Mouse (Mus musculus) hindbrain, postnatal 0 days (tissue): ENCODE results near the gene Vcl. TPM values are rescaled to one million over a fixed set of nuclear protein-coding genes. Genes with fewer than 3 reads are reported as not detected.

ENCODE experiments used
- ATAC-seq: fragments of 200-750 bp; cut with Nextera tagmentation; 2 replicates; pipeline ENCODE4 v1.8.0; 2017; ENCODE audit warnings: mild to moderate bottlenecking, moderate TSS enrichment, moderate library complexity
- DNase-seq: peaks from one replicate; pipeline ENCODE4 v3.0.0-alpha.2; 2015; ENCODE audit warnings: low spot score
- H3K27ac ChIP-seq: fragments of 300-500 bp; sonication (generic); 2 replicates; pipeline ENCODE4 v1.5.1; 2014; ENCODE audit warnings: mild to moderate bottlenecking
- H3K27me3 ChIP-seq: fragments of 300-500 bp; sonication (generic); 2 replicates; pipeline ENCODE4 v1.6.1; 2014; ENCODE audit warnings: low read length, mixed read lengths; ENCODE audit not compliant: insufficient read depth
- H3K36me3 ChIP-seq: fragments of 300-500 bp; sonication (generic); 2 replicates; pipeline ENCODE4 v1.6.1; 2014; ENCODE audit warnings: low read length, mixed read lengths; ENCODE audit not compliant: insufficient read depth
- H3K4me1 ChIP-seq: fragments of 300-500 bp; sonication (generic); 2 replicates; pipeline ENCODE4 v1.6.1; 2014; ENCODE audit warnings: antibody characterized with exemption, low read length, mixed read lengths; ENCODE audit not compliant: insufficient read depth
- H3K4me2 ChIP-seq: fragments of 300-500 bp; sonication (generic); 2 replicates; pipeline ENCODE4 v1.6.1; 2014; ENCODE audit warnings: low read depth, mild to moderate bottlenecking, low read length, moderate library complexity, mixed read lengths
- H3K4me3 ChIP-seq: fragments of 300-500 bp; sonication (generic); 2 replicates; pipeline ENCODE4 v1.5.1; 2014; ENCODE audit warnings: low read length
- H3K9ac ChIP-seq: fragments of 300-500 bp; sonication (generic); replicated peaks from 2 replicates; pipeline ENCODE4 v1.6.1; 2014; ENCODE audit warnings: mild to moderate bottlenecking, low read length, moderate library complexity, mixed read lengths
- H3K9me3 ChIP-seq: fragments of 300-500 bp; sonication (generic); 2 replicates; pipeline ENCODE4 v1.6.1; 2016; ENCODE audit warnings: low read length, mixed read lengths
- CTCF ChIP-seq: IDR thresholded peaks from 2 replicates; pipeline ENCODE4 v1.5.1; 2016; ENCODE audit warnings: antibody characterized with exemption, control low read depth, low read depth
- WGBS: fragments of 180-500 bp; shearing (Covaris S2); extraction: QIAGEN DNeasy Blood & Tissue Kit; methylation state at CpG from one replicate; pipeline ENCODE4 v1.1.7; 2014; 5-methylcytosine and 5-hydroxymethylcytosine counted together
- polyA plus RNA-seq: library from polyadenylated mRNA; unstranded; fragments of >200 nt; fragmentation: Nextera tagmentation; extraction: Ambion mirVana; gene quantifications from 2 replicates; pipeline ENCODE4 v1.2.1, GENCODE M21; 2015
- total RNA-seq: library from RNA; depleted of rRNA; stranded (reverse); fragments of >200 nt; gene quantifications from 2 replicates; pipeline ENCODE4 v1.2.3, GENCODE M21; 2014

Gene Vcl
- total and polyA plus RNA-seq, 2 experiments from 2014 or later, result 10.4 to 24.3 TPM

DNA sequence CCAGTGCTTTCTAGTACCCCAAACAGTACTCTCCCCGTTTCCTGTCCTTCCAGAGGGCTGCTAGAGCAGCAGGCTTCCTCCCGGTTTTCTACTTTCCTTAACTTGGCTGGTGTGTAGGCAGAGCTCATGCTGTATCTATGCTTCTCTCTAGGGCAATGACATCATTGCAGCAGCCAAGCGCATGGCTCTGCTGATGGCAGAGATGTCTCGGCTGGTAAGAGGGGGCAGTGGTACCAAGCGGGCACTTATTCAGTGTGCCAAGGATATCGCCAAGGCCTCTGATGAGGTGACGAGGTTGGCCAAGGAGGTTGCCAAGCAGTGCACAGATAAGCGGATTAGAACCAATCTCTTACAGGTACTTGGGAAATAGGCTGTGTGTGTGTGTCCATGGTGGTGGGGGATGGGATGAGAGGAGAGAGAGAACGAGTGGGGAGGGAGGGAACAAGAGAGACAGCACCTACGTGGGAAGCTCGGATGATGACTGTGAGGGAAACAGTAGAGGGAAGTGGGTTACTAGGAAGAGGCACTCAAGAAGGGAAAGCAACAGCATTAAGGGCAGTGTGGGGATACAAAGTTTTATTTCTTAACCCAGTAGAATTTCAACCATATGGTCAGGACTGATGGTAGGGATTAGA is 99.9 kb downstream of the Vcl start:
- no peaks in the 10 kb centered on the region for H3K4me1 ChIP-seq
- no peak for DNase-seq
- no peaks in the 10 kb centered on the region for H3K9me3 ChIP-seq
- no peak for ATAC-seq
- H3K36me3 ChIP-seq, result peaks cover 29% of the 10 kb centered on the region
- H3K9ac ChIP-seq, result no peak overlapping the region
- no peak for TF ChIP-seq CTCF
- H3K4me3 ChIP-seq, result no peak overlapping the region
- WGBS, result 80% methylated on average over 11 of the region's 11 CpGs
- H3K27ac ChIP-seq, result no peak overlapping the region
- no peak overlapping the region for H3K4me2 ChIP-seq
- no peaks in the 10 kb centered on the region for H3K27me3 ChIP-seq

- WGBS, result 65% methylated on average over 6 of the region's 6 CpGs
- TF ChIP-seq CTCF, result no peak
Measured at GRCm38 (mm10) chr14:21031783-21032511, 102.7 kb downstream of the Vcl start.

DNA sequence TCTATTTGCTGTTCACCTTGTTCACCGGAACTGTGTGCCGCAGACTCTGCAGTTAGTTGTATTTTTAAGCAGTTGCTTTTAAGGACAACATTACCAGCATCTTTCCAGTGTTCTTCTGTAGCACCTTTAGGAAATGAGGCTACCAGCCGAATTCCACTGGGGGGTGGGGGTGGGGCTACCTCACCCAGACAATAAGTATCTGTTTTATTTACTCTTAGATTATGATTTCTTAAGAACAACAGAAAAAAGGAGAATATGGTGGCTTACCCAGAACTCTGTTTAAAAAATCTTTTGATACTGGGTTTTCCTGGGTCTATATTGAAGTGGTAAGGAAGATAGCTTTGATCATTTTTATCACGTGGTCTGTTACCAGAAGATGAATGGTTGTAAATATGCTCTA is 105.1 kb downstream of the Vcl start:
- Histone ChIP-seq H3K27ac (no peak overlapping the region), H3K4me3 (no peak overlapping the region), H3K4me2 (no peak overlapping the region), H3K4me1 (no peaks in the 10 kb centered on the region), H3K9me3 (no peaks in the 10 kb centered on the region), H3K36me3 (peaks cover 37% of the 10 kb centered on the region), H3K27me3 (no peaks in the 10 kb centered on the region), H3K9ac (no peak overlapping the region)
- no peak for TF ChIP-seq CTCF
- 88% methylated on average over 4 of the region's 4 CpGs for WGBS
- DNase-seq, result no peak
- no peak for ATAC-seq

More at GRCm38 (mm10) chr14:21031783-21032511, 102.7 kb downstream of the Vcl start:
- no peak overlapping the region for H3K4me2 ChIP-seq
- ATAC-seq, result peak; percentile 53
- DNase-seq, result peak; percentile 31
- no peaks in the 10 kb centered on the region for H3K9me3 ChIP-seq
- no peak overlapping the region for H3K9ac ChIP-seq
- H3K36me3 ChIP-seq, result peaks cover 42% of the 10 kb centered on the region
- peak overlapping the region; percentile 9; the same call in 1 of the 2 replicates for H3K27ac ChIP-seq
- no peaks in the 10 kb centered on the region for H3K4me1 ChIP-seq
- H3K27me3 ChIP-seq, result no peaks in the 10 kb centered on the region
- no peak overlapping the region for H3K4me3 ChIP-seq

GRCm38 (mm10) chr14:21034791-21035190 is 105.6 kb downstream of the Vcl start:
- Histone ChIP-seq H3K27me3 (no peaks in the 10 kb centered on the region), H3K4me1 (no peaks in the 10 kb centered on the region), H3K4me3 (no peak overlapping the region), H3K9me3 (no peaks in the 10 kb centered on the region), H3K36me3 (peaks cover 40% of the 10 kb centered on the region), H3K4me2 (no peak overlapping the region), H3K27ac (no peak overlapping the region), H3K9ac (no peak overlapping the region)
- ATAC-seq, result no peak
- DNase-seq, result no peak
- no peak for TF ChIP-seq CTCF
- WGBS, result 97% methylated on average over 3 of the region's 3 CpGs

DNA sequence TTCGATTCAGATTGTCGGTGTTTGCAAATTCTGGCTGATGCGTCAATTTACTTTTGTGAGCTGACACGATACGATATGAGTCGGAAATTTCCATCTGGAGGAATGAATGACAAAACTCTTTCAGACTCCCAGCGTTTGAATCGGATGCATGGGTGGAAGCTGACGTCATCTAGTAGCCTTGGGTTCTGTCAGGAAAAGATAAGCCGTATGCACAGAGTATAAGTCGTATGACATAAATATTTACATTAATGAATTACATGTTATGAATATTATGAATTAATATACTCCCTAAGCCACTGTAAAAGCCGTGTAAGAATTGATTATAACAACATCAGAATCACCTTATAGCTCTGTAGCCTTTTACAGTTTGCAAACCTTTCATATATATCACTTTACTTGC is 109.9 kb downstream of the Vcl start:
- H3K27ac ChIP-seq, result no peak overlapping the region
- TF ChIP-seq CTCF, result no peak
- no peak overlapping the region for H3K4me3 ChIP-seq
- H3K36me3 ChIP-seq, result peaks cover 39% of the 10 kb centered on the region
- ATAC-seq (no peak), DNase-seq (no peak)
- no peaks in the 10 kb centered on the region for H3K4me1 ChIP-seq
- WGBS, result 93% methylated on average over 12 of the region's 12 CpGs
- no peak overlapping the region for H3K4me2 ChIP-seq
- no peaks in the 10 kb centered on the region for H3K27me3 ChIP-seq
- no peak overlapping the region for H3K9ac ChIP-seq
- no peaks in the 10 kb centered on the region for H3K9me3 ChIP-seq

- 91% methylated on average over 4 of the region's 4 CpGs for WGBS
- Histone ChIP-seq H3K4me3 (no peak overlapping the region), H3K9me3 (no peaks in the 10 kb centered on the region), H3K27ac (no peak overlapping the region), H3K9ac (no peak overlapping the region), H3K4me2 (no peak overlapping the region), H3K36me3 (peaks cover 37% of the 10 kb centered on the region), H3K27me3 (no peaks in the 10 kb centered on the region), H3K4me1 (no peaks in the 10 kb centered on the region)
- TF ChIP-seq CTCF, result no peak
- DNase-seq (no peak), ATAC-seq (no peak)
Measured at GRCm38 (mm10) chr14:21039623-21040022, 110.4 kb downstream of the Vcl start.

GRCm38 (mm10) chr14:21047840-21048239 is 118.6 kb downstream of the Vcl start:
- DNase-seq (no peak), ATAC-seq (no peak)
- no peaks in the 10 kb centered on the region for H3K27me3 ChIP-seq
- 93% methylated on average over 2 of the region's 2 CpGs for WGBS
- H3K9me3 ChIP-seq, result no peaks in the 10 kb centered on the region
- H3K4me2 ChIP-seq, result no peak overlapping the region
- H3K27ac ChIP-seq, result no peak overlapping the region
- no peak overlapping the region for H3K4me3 ChIP-seq
- no peaks in the 10 kb centered on the region for H3K4me1 ChIP-seq
- no peak overlapping the region for H3K9ac ChIP-seq
- TF ChIP-seq CTCF, result no peak
- H3K36me3 ChIP-seq, result peaks cover 1% of the 10 kb centered on the region; the same call in 1 of the 2 replicates
